Mouse (Mus musculus) layer of hippocampus, postnatal 25 days (tissue): ENCODE measurements around the gene 1700010B08Rik. TPM values are rescaled to one million over a fixed set of nuclear protein-coding genes. Genes with fewer than 3 reads are reported as not detected.

ENCODE experiments used
- DNase-seq, 2 experiments: peaks; one replicate each; pipeline ENCODE4 v3.0.0; 2022; ENCODE audit warnings: mixed read lengths in 2 of 2, low spot score in 1 of 2; ENCODE audit errors: extremely low spot score in 1 of 2
- total RNA-seq, 2 experiments: library from RNA; stranded (reverse); gene quantifications; 2 replicates each; pipeline ENCODE4 v1.2.3; 2021

Gene 1700010B08Rik
- total RNA-seq, 2 experiments from 2014 or later: not detected

DNA sequence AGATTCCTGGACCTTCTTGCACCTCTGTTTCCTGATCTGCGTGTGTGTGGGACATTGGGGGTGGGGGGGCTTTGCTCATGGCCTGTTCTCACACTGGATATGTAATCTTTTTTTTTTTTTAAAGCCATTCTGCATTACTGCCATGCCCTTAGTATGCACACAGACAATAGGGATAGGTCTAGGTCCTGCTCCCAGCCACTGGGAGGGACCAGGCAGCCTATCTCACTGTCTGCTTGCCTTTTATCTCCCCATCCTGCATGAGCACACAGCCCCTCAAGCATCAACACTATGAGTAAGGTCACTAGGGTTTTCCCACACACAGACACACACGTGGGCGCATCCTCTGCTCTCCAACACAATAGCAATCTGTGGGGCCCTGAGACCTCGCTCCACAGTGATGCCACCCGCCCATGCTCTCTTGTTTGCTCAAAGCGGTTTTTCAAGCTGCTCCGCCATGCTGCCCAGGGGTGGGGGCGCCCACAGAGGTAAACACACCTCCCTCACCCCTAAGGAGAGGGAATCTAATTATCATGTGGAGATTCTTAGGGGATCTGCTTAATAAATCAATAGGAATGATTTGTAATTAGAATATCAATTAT lies 4.5 kb upstream of the 1700010B08Rik start:
- DNase-seq: no peak

- no peak for DNase-seq
Measured at GRCm38 (mm10) chr2:173716966-173717365, 2.2 kb upstream of the 1700010B08Rik start.

DNA sequence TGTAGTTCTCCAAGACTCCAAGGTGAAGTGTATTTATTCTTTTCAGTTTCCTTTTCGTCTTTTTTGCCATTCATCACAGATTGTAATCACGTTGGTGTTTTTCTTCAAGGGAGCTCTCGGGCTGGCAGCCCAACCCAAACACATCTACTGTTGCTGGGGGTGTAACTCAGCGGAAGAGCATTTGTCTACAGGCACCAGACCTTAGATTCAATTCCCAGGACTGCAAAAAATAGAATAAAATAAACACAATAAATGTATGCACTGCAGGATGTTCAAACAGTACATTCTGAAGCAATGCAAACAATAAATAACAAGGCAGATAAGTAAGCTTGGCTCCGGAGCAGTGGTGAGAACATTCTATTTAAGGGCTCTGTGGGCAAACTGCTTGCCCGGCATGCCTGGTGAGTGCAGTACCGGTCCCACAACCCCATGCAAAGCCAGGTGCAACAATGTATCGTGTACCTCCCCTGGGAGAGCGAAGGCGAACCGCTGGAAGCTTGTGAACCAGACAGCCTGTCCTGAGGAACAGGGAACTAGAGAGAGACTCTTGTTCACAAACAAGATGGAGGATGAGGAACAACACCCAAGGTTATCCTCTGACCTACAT lies 3.1 kb downstream of the 1700010B08Rik start:
- DNase-seq: no peak

DNA sequence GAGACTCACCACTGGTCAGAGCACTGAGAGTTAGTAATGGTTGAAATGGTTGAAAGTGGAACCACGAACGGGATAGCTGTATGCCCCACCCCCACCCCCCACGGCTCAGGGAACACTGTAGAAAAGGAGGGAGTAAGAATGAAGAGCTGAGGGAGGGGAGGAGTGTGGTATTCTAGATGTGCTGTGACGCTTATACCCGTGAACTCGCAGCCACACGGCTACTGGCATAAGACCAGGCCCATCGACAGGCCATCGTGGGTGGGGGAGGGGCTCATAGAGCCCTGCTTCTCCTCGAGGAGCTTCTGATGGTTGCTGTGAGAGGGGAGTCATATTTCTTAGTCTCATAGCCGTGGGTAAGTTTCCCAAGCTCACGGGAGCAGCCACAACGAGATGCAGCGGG lies 5.2 kb downstream of the 1700010B08Rik start:
- DNase-seq: no peak

DNA sequence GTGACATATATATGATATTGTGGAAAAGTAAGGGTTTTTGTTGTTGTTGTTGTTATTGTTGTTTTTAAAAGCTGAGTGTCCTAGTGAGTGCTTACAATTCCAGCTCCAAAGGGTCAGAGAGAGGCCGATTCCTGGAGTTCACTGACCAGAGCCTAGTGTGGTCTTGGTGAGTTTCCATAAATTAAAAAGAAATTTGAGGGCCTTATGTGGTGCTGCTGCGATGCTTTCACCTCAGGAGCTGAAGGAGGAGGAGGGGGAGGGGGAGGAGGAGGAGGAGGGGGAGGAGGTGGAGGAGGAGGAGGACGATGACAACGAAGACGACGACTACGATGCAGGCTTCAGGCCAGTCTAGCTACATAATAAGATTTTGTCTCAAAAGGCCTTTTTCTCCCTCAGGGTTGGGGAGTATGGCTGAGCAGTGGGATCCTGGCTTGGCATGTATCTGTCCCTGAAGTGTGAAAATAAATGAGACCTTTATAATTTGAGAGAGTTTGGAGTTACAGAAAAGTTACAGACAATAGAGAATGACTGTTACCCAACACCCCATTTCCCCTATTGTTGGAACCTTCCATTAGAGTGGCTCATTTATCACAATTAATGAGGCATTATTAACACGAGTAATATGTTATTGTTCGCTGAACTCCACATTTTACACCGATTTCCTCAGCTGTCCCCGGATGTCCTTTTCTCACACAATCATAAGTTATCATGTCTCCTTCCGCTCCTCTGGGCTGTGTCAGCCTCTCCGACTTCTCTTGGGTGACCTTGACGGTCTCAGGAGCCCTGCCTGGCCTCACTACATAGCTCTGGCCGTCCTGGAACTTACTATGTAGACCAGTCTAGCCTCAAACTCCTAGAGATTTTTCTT lies 6.0 kb downstream of the 1700010B08Rik start:
- no peak for DNase-seq

DNA sequence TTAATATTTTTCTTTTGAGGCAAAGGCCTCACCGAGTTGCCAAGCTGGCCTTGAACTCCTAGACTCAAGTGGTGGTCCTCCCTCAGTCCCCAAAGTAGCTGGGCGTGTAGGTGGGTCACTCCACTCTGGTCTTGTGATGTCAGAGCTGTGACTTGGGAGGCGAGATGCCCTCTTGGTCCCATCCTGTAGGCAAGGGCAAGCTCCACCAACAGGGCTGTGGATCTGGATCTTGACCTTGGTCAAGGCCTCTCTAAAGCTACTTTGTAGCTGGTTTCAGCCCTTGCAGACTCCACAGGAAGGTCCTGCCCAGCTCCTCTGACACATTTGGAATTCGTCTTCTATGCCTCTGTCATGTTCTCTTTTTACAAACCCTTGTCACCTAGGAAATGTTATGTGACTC lies 6.6 kb downstream of the 1700010B08Rik start:
- no peak for DNase-seq

DNA sequence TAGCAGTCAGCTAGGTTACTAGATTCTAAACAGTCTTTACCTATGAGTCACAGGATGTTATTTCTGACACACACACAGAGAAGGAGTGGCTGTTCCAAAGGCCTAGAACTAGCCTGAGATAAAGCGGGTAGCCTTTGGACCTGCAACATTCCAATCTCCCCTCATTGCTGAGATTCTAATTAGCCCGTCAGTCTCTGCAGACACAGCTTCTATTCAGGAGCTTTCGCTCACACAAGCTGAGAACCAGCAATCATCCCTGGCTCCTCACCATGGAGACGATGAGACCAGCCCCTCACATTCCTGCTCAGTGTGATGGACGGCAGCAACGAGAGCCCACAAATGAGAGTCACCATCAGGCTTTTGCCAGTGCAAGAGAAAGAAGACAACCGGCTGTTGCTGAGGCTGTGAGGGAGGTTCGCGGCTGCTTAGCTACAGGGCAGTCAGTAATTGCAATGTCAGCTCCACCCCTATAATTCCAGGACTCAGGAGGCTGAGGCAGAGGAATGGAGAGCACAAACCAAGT lies 11.3 kb downstream of the 1700010B08Rik start:
- peak in 1 of 2 experiments; percentile 23 for DNase-seq

DNA sequence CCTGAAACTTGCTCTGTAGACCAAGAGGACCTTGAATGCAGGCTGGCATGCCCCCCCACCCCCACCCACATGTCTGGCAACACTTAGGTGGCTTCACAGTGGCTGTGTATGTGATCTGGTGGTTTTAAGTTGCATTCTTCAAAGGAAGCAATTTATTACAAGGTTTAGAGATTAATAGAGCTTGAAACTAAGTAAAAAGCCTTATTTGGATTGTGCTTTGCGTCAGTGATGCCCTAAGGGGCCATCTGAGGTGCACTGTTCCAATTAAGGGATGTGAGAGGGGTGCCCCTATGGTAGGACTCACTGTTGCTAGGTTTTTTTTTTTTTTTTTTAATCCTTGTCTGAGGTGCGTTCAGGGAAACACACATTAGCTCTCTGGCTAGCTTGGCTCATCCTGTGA lies 15.2 kb downstream of the 1700010B08Rik start:
- DNase-seq: no peak

DNA sequence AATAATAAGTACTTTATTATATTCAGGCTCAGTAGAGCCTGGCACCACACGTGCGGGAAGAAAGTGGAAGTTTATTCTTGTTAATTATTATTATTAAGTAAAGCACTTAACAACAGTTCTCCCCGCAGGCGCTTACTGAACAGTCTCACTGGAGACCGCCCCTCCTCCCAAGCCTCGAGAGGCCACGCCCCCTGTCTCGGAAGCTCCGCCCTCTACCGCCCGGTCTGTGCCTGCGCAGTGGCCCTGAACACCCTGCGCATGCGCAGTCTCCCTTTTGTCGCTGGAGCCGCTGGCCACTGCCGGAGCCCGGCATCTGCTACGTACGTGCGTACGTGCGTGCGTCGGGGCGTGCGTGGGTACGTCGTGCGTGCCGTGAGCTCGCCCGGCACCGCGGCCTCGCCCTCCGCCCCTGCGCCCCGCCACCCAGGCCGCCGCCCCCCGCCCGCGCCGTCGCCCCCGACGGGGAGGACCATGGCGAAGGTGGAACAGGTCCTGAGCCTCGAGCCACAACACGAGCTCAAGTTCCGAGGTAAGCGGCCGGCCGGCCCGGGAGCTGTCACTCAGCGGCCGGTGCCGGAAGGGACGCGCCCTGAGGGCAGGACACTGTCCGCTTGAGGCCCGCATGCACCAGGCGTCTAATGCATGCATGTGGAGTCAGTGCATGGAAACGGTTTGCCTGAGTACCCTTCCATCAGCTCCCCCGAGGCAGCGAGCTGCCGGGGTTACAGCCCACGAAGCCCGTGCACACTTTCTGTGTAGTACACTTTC lies 18.2 kb downstream of the 1700010B08Rik start, which contains the start of gene Vapb:
Gene Vapb (plus strand): TSS at position 290 of the 768 bp plus-strand sequence.
- DNase-seq: peak; percentile 98 to 99

DNA sequence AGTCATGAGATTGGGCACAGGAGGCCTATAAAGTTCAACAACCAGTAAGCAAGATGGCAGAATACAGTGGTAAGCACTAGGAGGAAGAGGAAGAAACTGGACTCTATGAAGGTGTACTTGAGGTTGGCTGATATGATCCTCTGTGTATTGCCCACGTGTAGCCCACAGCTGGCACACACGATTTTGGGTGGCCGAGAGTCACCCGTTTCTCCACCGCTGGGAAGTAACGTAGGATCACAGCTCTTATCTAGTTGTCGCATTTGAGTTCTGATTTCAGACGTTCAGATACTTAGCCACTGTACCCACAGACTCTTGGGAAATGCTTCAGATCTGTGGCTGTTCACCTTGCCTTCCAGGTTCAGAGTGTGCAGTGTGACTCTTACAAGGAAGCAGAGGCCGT lies 19.0 kb downstream of the 1700010B08Rik start:
- DNase-seq: no peak

GRCm38 (mm10) chr2:173739107-173739506 lies 19.9 kb downstream of the 1700010B08Rik start:
- DNase-seq: no peak

DNA sequence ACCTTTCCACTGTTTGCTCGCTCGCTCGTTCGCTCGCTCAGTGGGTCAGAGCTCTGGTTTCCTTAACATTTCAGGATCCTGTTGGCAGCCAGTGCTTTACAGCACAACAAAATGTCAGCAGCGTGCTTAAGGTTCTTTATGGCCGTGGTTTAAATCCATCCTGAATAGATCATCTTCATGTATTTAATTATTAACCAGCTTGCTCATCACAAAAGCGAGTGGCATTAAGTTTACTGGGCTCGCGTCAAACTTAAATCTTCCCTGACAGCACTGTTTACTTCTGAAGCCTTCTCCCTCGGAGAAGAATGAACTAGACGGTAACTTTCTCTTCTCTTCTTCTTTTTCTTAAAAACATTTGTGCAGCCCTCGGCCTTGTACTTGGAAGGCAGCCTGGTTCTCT lies 22.9 kb downstream of the 1700010B08Rik start:
- no peak for DNase-seq

GRCm38 (mm10) chr2:173742744-173743143 lies 23.5 kb downstream of the 1700010B08Rik start:
- no peak for DNase-seq

GRCm38 (mm10) chr2:173744070-173744815 lies 25.0 kb downstream of the 1700010B08Rik start:
- DNase-seq: no peak

DNA sequence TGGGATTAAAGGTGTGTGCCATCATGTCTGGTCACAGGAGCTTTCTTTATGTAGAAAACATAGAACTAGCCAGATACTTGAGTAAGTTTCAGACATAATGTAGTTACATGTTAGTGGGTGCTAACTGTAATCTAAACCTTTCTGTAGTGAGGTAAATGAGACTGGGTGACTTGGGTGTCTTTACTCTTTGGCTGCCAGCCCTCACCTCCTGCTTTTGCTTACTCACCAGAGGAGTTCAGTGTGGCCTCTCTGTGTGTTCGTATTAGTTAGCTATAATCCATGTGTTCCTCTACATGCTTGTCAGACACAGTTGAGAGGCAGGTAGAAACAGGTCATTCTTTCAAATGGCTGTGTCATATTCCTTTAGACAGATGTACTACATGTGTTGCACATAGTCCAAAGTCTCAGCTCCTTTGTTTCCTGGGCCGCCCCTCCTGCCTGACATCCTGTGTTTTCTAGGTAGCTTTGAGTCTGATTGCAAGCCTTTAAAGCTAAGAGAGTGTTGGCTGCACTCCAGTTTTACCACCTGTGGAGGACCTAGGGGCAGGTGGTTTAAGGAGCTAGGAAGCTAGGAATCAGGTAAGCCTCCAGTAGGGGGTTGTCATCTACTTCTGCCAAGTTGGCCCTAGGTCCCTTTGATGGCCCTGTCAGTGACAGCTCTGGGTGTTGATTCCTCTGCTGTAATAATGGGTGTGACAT lies 29.9 kb downstream of the 1700010B08Rik start:
- DNase-seq: no peak

DNA sequence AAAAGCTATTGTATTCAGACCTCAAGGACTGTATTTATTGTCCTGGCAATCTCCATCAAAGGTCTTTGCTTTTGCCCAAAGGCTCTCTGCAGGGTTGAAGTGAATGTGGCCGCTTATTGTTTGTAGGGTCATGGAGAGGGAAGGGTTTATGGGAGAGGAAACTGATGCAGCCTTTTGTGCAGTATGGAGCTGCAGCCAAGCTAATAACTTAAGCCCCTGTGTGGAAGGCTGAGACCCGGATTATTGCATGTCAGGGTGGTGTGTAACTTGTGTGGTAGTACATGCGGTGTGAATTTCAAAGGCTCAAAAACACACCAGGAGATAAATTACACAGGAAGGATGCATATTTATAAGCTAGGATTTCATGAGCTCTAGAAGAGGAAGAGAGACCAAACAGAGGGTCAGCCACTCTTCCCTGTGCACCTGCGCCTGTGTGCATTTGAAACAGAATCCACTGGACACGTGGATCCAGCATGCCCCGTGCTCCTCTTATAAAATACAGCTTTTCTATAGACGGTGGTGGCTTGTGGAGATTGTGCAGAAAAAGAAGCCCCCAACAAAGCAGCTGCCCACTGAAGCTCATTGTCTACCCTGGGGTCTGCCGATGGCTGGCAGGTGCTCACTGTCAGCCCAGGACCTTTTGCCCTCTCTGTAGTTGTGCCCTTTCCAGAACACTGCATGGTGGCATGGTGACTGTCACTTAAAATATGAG lies 36.4 kb downstream of the 1700010B08Rik start:
- no peak for DNase-seq

DNA sequence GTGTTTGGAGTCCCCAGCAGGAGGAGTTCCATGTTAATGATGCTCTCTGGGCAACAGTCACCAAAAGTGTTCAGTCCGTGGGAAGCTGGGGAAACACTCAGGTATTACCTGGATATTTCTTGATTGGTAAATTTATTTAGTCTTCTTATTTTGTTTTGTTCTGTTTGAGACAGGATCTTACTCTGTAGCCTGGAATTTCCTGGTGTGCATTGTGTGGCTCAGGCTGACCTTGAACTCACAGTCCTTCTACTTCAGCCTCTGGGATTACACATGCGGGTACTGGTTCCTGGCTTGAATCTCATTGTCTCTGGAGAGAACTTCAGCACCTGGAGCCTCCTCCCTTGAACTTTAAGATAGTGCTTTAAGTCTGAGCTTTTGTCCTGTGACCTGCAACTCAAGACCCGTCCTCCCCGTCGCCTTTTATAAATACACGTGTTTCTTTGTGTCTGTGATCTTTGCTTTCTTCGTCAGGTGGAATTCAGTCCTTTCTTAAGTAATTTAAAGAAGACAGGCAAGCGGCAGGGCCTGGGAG lies 38.5 kb downstream of the 1700010B08Rik start:
- DNase-seq: no peak

DNA sequence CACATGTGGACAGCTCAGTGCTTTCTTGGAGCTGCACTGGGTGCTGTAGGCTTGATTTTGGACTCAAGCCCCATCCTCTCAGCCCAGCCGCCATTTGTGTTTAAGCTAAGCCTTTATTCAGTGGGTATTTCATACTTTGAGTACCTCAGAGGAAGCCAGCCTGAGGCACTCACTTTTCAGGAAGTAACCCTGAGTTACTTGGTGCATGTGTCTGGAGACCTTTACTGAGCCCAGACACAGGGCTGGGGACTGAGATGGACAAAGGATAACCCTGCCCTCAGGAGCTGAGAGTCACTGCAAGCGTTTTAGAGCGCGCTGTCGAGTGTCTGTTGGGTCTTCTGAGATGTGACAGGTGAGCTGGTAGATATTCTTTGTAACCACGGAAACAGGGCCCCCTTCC lies 41.4 kb downstream of the 1700010B08Rik start:
- no peak for DNase-seq
